Mouse (Mus musculus): Measurements from ENCODE around the gene Cd36. TPM values are rescaled to one million over a fixed set of nuclear protein-coding genes. Genes with fewer than 3 reads are reported as not detected.

Gene Cd36
- polyA plus RNA-seq, 1 experiment = not detected

GRCm38 (mm10) chr5:17865432-17865831 lies 23.2 kb downstream of the Cd36 start:
- Histone ChIP-seq H3K36me3 (replicated peaks; ENCODE audit: low read length) (no peaks in the 10 kb centered on the region), H3K4me1 (no peaks in the 10 kb centered on the region), H3K9me3 (no peaks in the 10 kb centered on the region), H3K27me3 (replicated peaks) (no peaks in the 10 kb centered on the region), H3K4me3 (replicated peaks) (no peak overlapping the region)
- TF ChIP-seq GATA1 (IDR thresholded peaks at IDR 0.05; ENCODE audit: borderline replicate concordance, low read length) = no peak
- TF ChIP-seq FLI1 (IDR thresholded peaks at IDR 0.05; ENCODE audit: low read length) = no peak

- Histone ChIP-seq H3K9me3 (no peaks in the 10 kb centered on the region), H3K4me3 (replicated peaks) (no peak overlapping the region), H3K36me3 (replicated peaks; ENCODE audit: low read length) (no peaks in the 10 kb centered on the region), H3K4me1 (no peaks in the 10 kb centered on the region; the same call in 1 of the 2 replicates), H3K27me3 (replicated peaks) (no peaks in the 10 kb centered on the region)
- no peak for TF ChIP-seq GATA1 (IDR thresholded peaks at IDR 0.05; ENCODE audit: borderline replicate concordance, low read length)
- no peak for TF ChIP-seq FLI1 (IDR thresholded peaks at IDR 0.05; ENCODE audit: low read length)
Observed at GRCm38 (mm10) chr5:17863085-17863484, 25.5 kb downstream of the Cd36 start.

GRCm38 (mm10) chr5:17858399-17858798 lies 30.2 kb downstream of the Cd36 start:
- no peak for TF ChIP-seq GATA1 (IDR thresholded peaks at IDR 0.05; ENCODE audit: borderline replicate concordance, low read length)
- no peak for TF ChIP-seq FLI1 (IDR thresholded peaks at IDR 0.05; ENCODE audit: low read length)
- no peaks in the 10 kb centered on the region for H3K9me3 ChIP-seq
- H3K27me3 ChIP-seq (replicated peaks) = no peaks in the 10 kb centered on the region
- H3K4me1 ChIP-seq = peaks cover 3% of the 10 kb centered on the region; the same call in 1 of the 2 replicates
- no peak overlapping the region for H3K4me3 ChIP-seq (replicated peaks)
- no peaks in the 10 kb centered on the region for H3K36me3 ChIP-seq (replicated peaks; ENCODE audit: low read length)

GRCm38 (mm10) chr5:17857871-17858270 lies 30.7 kb downstream of the Cd36 start:
- H3K27me3 ChIP-seq (replicated peaks) = no peaks in the 10 kb centered on the region
- no peaks in the 10 kb centered on the region for H3K36me3 ChIP-seq (replicated peaks; ENCODE audit: low read length)
- H3K4me1 ChIP-seq = peaks cover 3% of the 10 kb centered on the region; the same call in 1 of the 2 replicates
- no peaks in the 10 kb centered on the region for H3K9me3 ChIP-seq
- no peak for TF ChIP-seq FLI1 (IDR thresholded peaks at IDR 0.05; ENCODE audit: low read length)
- no peak for TF ChIP-seq GATA1 (IDR thresholded peaks at IDR 0.05; ENCODE audit: borderline replicate concordance, low read length)
- no peak overlapping the region for H3K4me3 ChIP-seq (replicated peaks)

- Histone ChIP-seq H3K9me3 (no peaks in the 10 kb centered on the region), H3K36me3 (replicated peaks; ENCODE audit: low read length) (no peaks in the 10 kb centered on the region), H3K27me3 (replicated peaks) (no peaks in the 10 kb centered on the region), H3K4me3 (replicated peaks) (no peak overlapping the region), H3K4me1 (peaks cover 3% of the 10 kb centered on the region; the same call in 1 of the 2 replicates)
- no peak for TF ChIP-seq GATA1 (IDR thresholded peaks at IDR 0.05; ENCODE audit: borderline replicate concordance, low read length)
- TF ChIP-seq FLI1 (IDR thresholded peaks at IDR 0.05; ENCODE audit: low read length) = no peak
Observed at GRCm38 (mm10) chr5:17857262-17857661, 31.3 kb downstream of the Cd36 start.

GRCm38 (mm10) chr5:17854127-17854923 lies 34.3 kb downstream of the Cd36 start:
- Histone ChIP-seq H3K4me1 (peaks cover 3% of the 10 kb centered on the region; the same call in 1 of the 2 replicates), H3K4me3 (replicated peaks) (no peak overlapping the region), H3K9me3 (no peaks in the 10 kb centered on the region), H3K36me3 (replicated peaks; ENCODE audit: low read length) (no peaks in the 10 kb centered on the region), H3K27me3 (replicated peaks) (no peaks in the 10 kb centered on the region)
- TF ChIP-seq GATA1 (IDR thresholded peaks at IDR 0.05; ENCODE audit: borderline replicate concordance, low read length) = no peak
- TF ChIP-seq FLI1 (IDR thresholded peaks at IDR 0.05; ENCODE audit: low read length) = no peak

GRCm38 (mm10) chr5:17850582-17850981 lies 38.0 kb downstream of the Cd36 start:
- Histone ChIP-seq H3K4me3 (replicated peaks) (no peak overlapping the region), H3K4me1 (0 out of 2 replicates have a peak, but pooled peaks cover 3% of the 10 kb centered on the region), H3K9me3 (no peaks in the 10 kb centered on the region), H3K27me3 (replicated peaks) (no peaks in the 10 kb centered on the region), H3K36me3 (replicated peaks; ENCODE audit: low read length) (no peaks in the 10 kb centered on the region)
- no peak for TF ChIP-seq GATA1 (IDR thresholded peaks at IDR 0.05; ENCODE audit: borderline replicate concordance, low read length)

GRCm38 (mm10) chr5:17849582-17849981 lies 39.0 kb downstream of the Cd36 start:
- H3K9me3 ChIP-seq = no peaks in the 10 kb centered on the region
- H3K27me3 ChIP-seq (replicated peaks) = no peaks in the 10 kb centered on the region
- H3K4me1 ChIP-seq = 0 out of 2 replicates have a peak, but pooled peaks cover 3% of the 10 kb centered on the region
- no peaks in the 10 kb centered on the region for H3K36me3 ChIP-seq (replicated peaks; ENCODE audit: low read length)
- no peak overlapping the region for H3K4me3 ChIP-seq (replicated peaks)
- no peak for TF ChIP-seq GATA1 (IDR thresholded peaks at IDR 0.05; ENCODE audit: borderline replicate concordance, low read length)
- TF ChIP-seq FLI1 (IDR thresholded peaks at IDR 0.05; ENCODE audit: low read length) = no peak

- TF ChIP-seq FLI1 (IDR thresholded peaks at IDR 0.05; ENCODE audit: low read length) (no peak), GATA1 (IDR thresholded peaks at IDR 0.05; ENCODE audit: borderline replicate concordance, low read length) (no peak)
- no peak overlapping the region for H3K4me3 ChIP-seq (replicated peaks)
- H3K4me1 ChIP-seq = no peaks in the 10 kb centered on the region
- no peaks in the 10 kb centered on the region for H3K36me3 ChIP-seq (replicated peaks; ENCODE audit: low read length)
- H3K9me3 ChIP-seq = no peaks in the 10 kb centered on the region
- no peaks in the 10 kb centered on the region for H3K27me3 ChIP-seq (replicated peaks)
Observed at GRCm38 (mm10) chr5:17848733-17849132, 39.9 kb downstream of the Cd36 start.

- Histone ChIP-seq H3K4me3 (replicated peaks) (no peak overlapping the region), H3K36me3 (replicated peaks; ENCODE audit: low read length) (no peaks in the 10 kb centered on the region)
- TF ChIP-seq FLI1 (IDR thresholded peaks at IDR 0.05; ENCODE audit: low read length) (no peak), GATA1 (IDR thresholded peaks at IDR 0.05; ENCODE audit: borderline replicate concordance, low read length) (no peak)
Observed at GRCm38 (mm10) chr5:17848267-17848666, 40.3 kb downstream of the Cd36 start.

More at GRCm38 (mm10) chr5:17848267-17848666, 40.3 kb downstream of the Cd36 start:
- H3K27me3 ChIP-seq (replicated peaks) = no peaks in the 10 kb centered on the region
- no peaks in the 10 kb centered on the region for H3K4me1 ChIP-seq
- no peaks in the 10 kb centered on the region for H3K9me3 ChIP-seq

Measured in megakaryocyte, embryonic 14.5 days (primary cell).